Mouse (Mus musculus) embryonic facial prominence, embryonic 12.5 days (tissue): Measurements from ENCODE around the gene Chrna4. TPM values are rescaled to one million over a fixed set of nuclear protein-coding genes. Genes with fewer than 3 reads are reported as not detected.

Experiments
- ATAC-seq: fragments of 200-750 bp; cut with Nextera tagmentation; 2 replicates; pipeline ENCODE4 v1.8.0; 2017; ENCODE audit not compliant: insufficient number of reproducible peaks, insufficient read depth, low FRiP score, low TSS enrichment
- H3K27ac ChIP-seq: fragments of 300-500 bp; sonication (generic); 2 replicates; pipeline ENCODE4 v1.5.1; 2016; ENCODE audit warnings: mild to moderate bottlenecking
- H3K27me3 ChIP-seq: fragments of 300-500 bp; sonication (generic); 2 replicates; pipeline ENCODE4 v1.6.1; 2016; ENCODE audit warnings: mild to moderate bottlenecking, moderate library complexity
- H3K36me3 ChIP-seq: fragments of 300-500 bp; sonication (generic); 2 replicates; pipeline ENCODE4 v1.6.1; 2016; ENCODE audit warnings: mild to moderate bottlenecking
- H3K4me1 ChIP-seq: fragments of 300-500 bp; sonication (generic); 2 replicates; pipeline ENCODE4 v1.6.1; 2016
- H3K4me2 ChIP-seq: fragments of 300-500 bp; sonication (generic); replicated peaks from 2 replicates; pipeline ENCODE4 v1.6.1; 2016; ENCODE audit warnings: mild to moderate bottlenecking, moderate library complexity
- H3K4me3 ChIP-seq: fragments of 300-500 bp; sonication (generic); 2 replicates; pipeline ENCODE4 v1.5.1; 2016; ENCODE audit warnings: mild to moderate bottlenecking
- H3K9ac ChIP-seq: fragments of 300-500 bp; sonication (generic); 2 replicates; pipeline ENCODE4 v1.6.1; 2016; ENCODE audit warnings: mild to moderate bottlenecking, moderate library complexity
- H3K9me3 ChIP-seq: fragments of 300-500 bp; sonication (generic); 2 replicates; pipeline ENCODE4 v1.6.1; 2016; ENCODE audit warnings: mild to moderate bottlenecking, moderate library complexity
- WGBS: fragments of 180-500 bp; shearing (Covaris S2); methylation state at CpG from one replicate; pipeline ENCODE4 v1.1.7; 2016; 5-methylcytosine and 5-hydroxymethylcytosine counted together
- polyA plus RNA-seq: library from polyadenylated mRNA; unstranded; fragments of >200 nt; fragmentation: Nextera tagmentation; extraction: Ambion mirVana; gene quantifications from 2 replicates; pipeline ENCODE4 v1.2.1, GENCODE M21; 2016

Gene Chrna4
- polyA plus RNA-seq, 1 experiment from 2014 or later = 5.5 TPM

GRCm38 (mm10) chr2:181035186-181035585 lies 8.2 kb downstream of the Chrna4 start:
- H3K4me1 ChIP-seq = peaks cover 10% of the 10 kb centered on the region; the same call in 1 of the 2 replicates
- no peak for ATAC-seq
- H3K4me2 ChIP-seq = no peak overlapping the region
- no peak overlapping the region for H3K4me3 ChIP-seq
- no peak overlapping the region for H3K27ac ChIP-seq
- H3K36me3 ChIP-seq = no peaks in the 10 kb centered on the region
- no peak overlapping the region for H3K9ac ChIP-seq
- WGBS = 74% methylated on average over 7 of the region's 7 CpGs
- H3K27me3 ChIP-seq = peaks cover 45% of the 10 kb centered on the region
- no peaks in the 10 kb centered on the region for H3K9me3 ChIP-seq

- Histone ChIP-seq H3K27ac (no peak overlapping the region), H3K4me2 (no peak overlapping the region), H3K4me3 (no peak overlapping the region), H3K9ac (no peak overlapping the region), H3K27me3 (peaks cover 26% of the 10 kb centered on the region), H3K9me3 (no peaks in the 10 kb centered on the region), H3K4me1 (peaks cover 5% of the 10 kb centered on the region; the same call in 1 of the 2 replicates), H3K36me3 (no peaks in the 10 kb centered on the region)
- ATAC-seq = no peak
- WGBS = 79% methylated on average over 6 of the region's 6 CpGs
Measured at GRCm38 (mm10) chr2:181033310-181033709, 10.0 kb downstream of the Chrna4 start.

- Histone ChIP-seq H3K4me3 (no peak overlapping the region), H3K27me3 (peaks cover 17% of the 10 kb centered on the region), H3K9me3 (no peaks in the 10 kb centered on the region), H3K27ac (no peak overlapping the region), H3K4me1 (no peaks in the 10 kb centered on the region), H3K4me2 (no peak overlapping the region), H3K36me3 (no peaks in the 10 kb centered on the region), H3K9ac (no peak overlapping the region)
- ATAC-seq = peak; percentile 48; the same call in 1 of the 2 replicates
- WGBS = 53% methylated on average over 5 of the region's 5 CpGs
Measured at GRCm38 (mm10) chr2:181032407-181032806, 10.9 kb downstream of the Chrna4 start.

- 79% methylated on average over 11 of the region's 11 CpGs for WGBS
- Histone ChIP-seq H3K4me2 (no peak overlapping the region), H3K27ac (no peak overlapping the region), H3K4me1 (no peaks in the 10 kb centered on the region), H3K4me3 (no peak overlapping the region), H3K9me3 (no peaks in the 10 kb centered on the region), H3K36me3 (no peaks in the 10 kb centered on the region), H3K27me3 (peaks cover 8% of the 10 kb centered on the region), H3K9ac (no peak overlapping the region)
- no peak for ATAC-seq
Measured at GRCm38 (mm10) chr2:181031406-181031934, 11.9 kb downstream of the Chrna4 start.

- H3K4me3 ChIP-seq = no peak overlapping the region
- no peaks in the 10 kb centered on the region for H3K9me3 ChIP-seq
- H3K27me3 ChIP-seq = no peaks in the 10 kb centered on the region
- H3K9ac ChIP-seq = no peak overlapping the region
- no peaks in the 10 kb centered on the region for H3K36me3 ChIP-seq
- no peak for ATAC-seq
- H3K4me1 ChIP-seq = no peaks in the 10 kb centered on the region
- WGBS = 83% methylated on average over 5 of the region's 5 CpGs
- no peak overlapping the region for H3K4me2 ChIP-seq
- no peak overlapping the region for H3K27ac ChIP-seq
Measured at GRCm38 (mm10) chr2:181008339-181008738, 35.0 kb downstream of the Chrna4 start.

- Histone ChIP-seq H3K9me3 (no peaks in the 10 kb centered on the region), H3K4me2 (no peak overlapping the region), H3K9ac (no peak overlapping the region), H3K4me3 (no peak overlapping the region), H3K27me3 (no peaks in the 10 kb centered on the region), H3K27ac (no peak overlapping the region), H3K36me3 (no peaks in the 10 kb centered on the region), H3K4me1 (no peaks in the 10 kb centered on the region)
- no peak for ATAC-seq
- WGBS = 58% methylated on average over 4 of the region's 4 CpGs
Measured at GRCm38 (mm10) chr2:181007054-181007453, 36.3 kb downstream of the Chrna4 start.

GRCm38 (mm10) chr2:180996905-180997304 lies 46.4 kb downstream of the Chrna4 start:
- Histone ChIP-seq H3K9me3 (no peaks in the 10 kb centered on the region), H3K4me2 (no peak overlapping the region), H3K4me1 (no peaks in the 10 kb centered on the region), H3K27me3 (no peaks in the 10 kb centered on the region; the same call in 1 of the 2 replicates), H3K4me3 (no peak overlapping the region), H3K27ac (no peak overlapping the region), H3K9ac (no peak overlapping the region; the same call in 1 of the 2 replicates), H3K36me3 (no peaks in the 10 kb centered on the region)
- 71% methylated on average over 3 of the region's 3 CpGs for WGBS
- ATAC-seq = 0 out of 2 replicates have a peak, but pooled peaks have one; percentile 1

GRCm38 (mm10) chr2:180996436-180996835 lies 46.9 kb downstream of the Chrna4 start:
- H3K27me3 ChIP-seq = no peaks in the 10 kb centered on the region; the same call in 1 of the 2 replicates
- no peaks in the 10 kb centered on the region for H3K4me1 ChIP-seq
- 16% methylated on average over 5 of the region's 5 CpGs for WGBS

GRCm38 (mm10) chr2:180995457-180995856 lies 47.9 kb downstream of the Chrna4 start:
- H3K27ac ChIP-seq = no peak overlapping the region
- 82% methylated on average over 4 of the region's 4 CpGs for WGBS
- ATAC-seq = no peak
- no peak overlapping the region for H3K9ac ChIP-seq
- H3K4me1 ChIP-seq = no peaks in the 10 kb centered on the region
- no peak overlapping the region for H3K4me3 ChIP-seq
- H3K36me3 ChIP-seq = no peaks in the 10 kb centered on the region
- no peaks in the 10 kb centered on the region; the same call in 1 of the 2 replicates for H3K27me3 ChIP-seq
- no peak overlapping the region for H3K4me2 ChIP-seq
- no peaks in the 10 kb centered on the region for H3K9me3 ChIP-seq

More at GRCm38 (mm10) chr2:180996436-180996835, 46.9 kb downstream of the Chrna4 start:
- Histone ChIP-seq H3K36me3 (no peaks in the 10 kb centered on the region), H3K9me3 (no peaks in the 10 kb centered on the region), H3K27ac (no peak overlapping the region), H3K4me3 (no peak overlapping the region), H3K9ac (no peak overlapping the region; the same call in 1 of the 2 replicates), H3K4me2 (no peak overlapping the region)
- ATAC-seq = 0 out of 2 replicates have a peak, but pooled peaks have one; percentile 2

- ATAC-seq = no peak
- no peak overlapping the region for H3K27ac ChIP-seq
- H3K4me3 ChIP-seq = no peak overlapping the region
- WGBS = 76% methylated on average over 2 of the region's 2 CpGs
- H3K9ac ChIP-seq = no peak overlapping the region
- no peaks in the 10 kb centered on the region for H3K9me3 ChIP-seq
- no peak overlapping the region for H3K4me2 ChIP-seq
- H3K36me3 ChIP-seq = no peaks in the 10 kb centered on the region
- H3K27me3 ChIP-seq = no peaks in the 10 kb centered on the region; the same call in 1 of the 2 replicates
- H3K4me1 ChIP-seq = no peaks in the 10 kb centered on the region
Measured at GRCm38 (mm10) chr2:180994360-180994759, 49.0 kb downstream of the Chrna4 start.

- Histone ChIP-seq H3K9ac (no peak overlapping the region), H3K36me3 (no peaks in the 10 kb centered on the region), H3K27me3 (no peaks in the 10 kb centered on the region), H3K4me2 (no peak overlapping the region), H3K27ac (no peak overlapping the region), H3K4me1 (peaks cover 10% of the 10 kb centered on the region; the same call in 1 of the 2 replicates), H3K9me3 (no peaks in the 10 kb centered on the region), H3K4me3 (no peak overlapping the region)
- WGBS = 72% methylated on average over 4 of the region's 4 CpGs
- ATAC-seq = no peak
Measured at GRCm38 (mm10) chr2:180990347-180990746, 53.0 kb downstream of the Chrna4 start.

GRCm38 (mm10) chr2:180988948-180989347 lies 54.4 kb downstream of the Chrna4 start:
- no peak for ATAC-seq

More at GRCm38 (mm10) chr2:180988948-180989347, 54.4 kb downstream of the Chrna4 start:
- Histone ChIP-seq H3K27me3 (no peaks in the 10 kb centered on the region), H3K4me3 (no peak overlapping the region), H3K9me3 (no peaks in the 10 kb centered on the region), H3K36me3 (0 out of 2 replicates have a peak, but pooled peaks cover under 1% of the 10 kb centered on the region), H3K4me2 (no peak overlapping the region), H3K4me1 (peaks cover 10% of the 10 kb centered on the region; the same call in 1 of the 2 replicates), H3K27ac (no peak overlapping the region), H3K9ac (no peak overlapping the region)
- WGBS = 71% methylated on average over 1 of the region's 1 CpGs
